Mouse (Mus musculus) heart, adult 18-20 months (tissue): ENCODE data around the gene Pikfyve. TPM values are rescaled to one million over a fixed set of nuclear protein-coding genes. Genes with fewer than 3 reads are reported as not detected.

Source experiments
- DNase-seq, 2 experiments: peaks; one replicate each; pipeline ENCODE4 v3.0.0; 2021 to 2022; ENCODE audit warnings: mixed read lengths in 1 of 2
- long read RNA-seq, 2 experiments: library from polyadenylated mRNA; stranded (forward); transcript quantifications; one replicate each; pipeline ENCODE4 v2.0.0; 2021
- total RNA-seq, 2 experiments: library from RNA; stranded (reverse); gene quantifications; 2 replicates each; pipeline ENCODE4 v1.2.3; 2021

The Pikfyve gene
- 10 to 100 TPM in 1 of 2 experiments, 1 to 10 TPM in 1; 7.8 to 11.5 TPM for total RNA-seq
- long read RNA-seq, experiment 1, partial matches to known transcripts, result 0 of 1 reads
- long read RNA-seq, experiment 1, other reads (novel, unspliced or antisense), result 1 of 1 reads
- long read RNA-seq, experiment 2, partial matches to known transcripts, result 0 of 1 reads
- long read RNA-seq, experiment 2, other reads (novel, unspliced or antisense), result 1 of 1 reads

DNA sequence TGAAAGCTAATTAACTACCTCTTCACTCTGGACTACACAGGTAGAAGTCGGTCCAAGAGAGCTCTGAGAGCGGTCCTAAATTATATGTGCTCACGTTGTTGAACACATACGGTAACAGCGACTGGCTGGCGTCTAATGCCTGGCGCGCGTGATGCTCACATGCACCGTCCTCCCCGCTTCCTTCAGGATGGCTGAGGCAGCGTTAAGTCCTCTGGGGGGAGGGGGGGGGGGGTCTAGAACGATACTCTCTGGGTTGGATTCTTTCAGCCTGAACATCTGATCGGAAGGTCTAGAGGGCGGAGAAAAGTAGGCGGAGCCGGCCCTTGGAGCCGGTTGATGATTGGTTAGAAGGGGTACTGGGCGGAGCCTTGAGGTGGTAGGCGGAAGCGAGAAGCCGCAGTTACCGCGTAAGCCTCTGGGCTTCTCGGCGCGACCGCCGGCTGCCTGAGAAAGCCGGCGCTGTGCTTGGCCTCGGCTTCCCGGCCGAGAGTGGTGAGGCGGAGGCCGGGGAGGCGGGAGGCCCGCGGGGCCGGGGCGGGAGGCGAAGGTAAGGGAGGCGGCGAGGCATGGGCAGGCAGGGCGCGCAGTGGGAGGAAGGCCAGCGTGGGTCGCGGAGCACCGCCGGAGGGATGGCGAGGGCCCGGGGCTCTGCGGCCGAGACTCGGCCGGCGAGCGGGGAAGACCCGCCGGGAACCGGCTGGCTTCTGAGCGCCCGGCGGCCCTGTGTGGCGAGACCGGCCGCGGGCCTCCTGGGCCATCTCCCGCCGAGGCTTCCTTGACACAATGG is at the start of gene Pikfyve, which contains the start of gene Idh1:
Gene Pikfyve, plus strand, starts transcription at position 397 of the 787 bp plus-strand sequence.
Gene Idh1, minus strand, starts transcription at position 214 of the 787 bp plus-strand sequence.
- peak; percentile 97 to 98 for DNase-seq

DNA sequence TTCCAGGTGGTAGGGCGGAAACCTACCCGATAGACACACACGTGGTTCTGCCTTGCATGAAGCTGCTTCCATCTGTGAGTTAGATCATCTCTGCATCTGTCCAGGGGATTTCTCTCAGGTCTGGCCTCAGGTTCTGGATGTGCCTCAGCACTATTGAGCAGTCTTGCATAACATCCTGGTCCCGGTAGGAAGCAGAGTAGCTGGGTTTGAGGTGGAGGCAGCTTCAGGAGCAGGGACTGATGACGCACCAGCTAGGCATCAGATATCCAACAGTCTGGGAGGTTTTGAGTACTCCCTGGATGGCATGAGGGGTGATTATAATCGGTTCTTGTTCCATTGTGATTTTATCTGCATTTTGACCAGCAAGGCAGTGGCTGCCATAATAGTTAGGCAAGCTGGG is 48.9 kb upstream of the Pikfyve start:
- no peak for DNase-seq

DNA sequence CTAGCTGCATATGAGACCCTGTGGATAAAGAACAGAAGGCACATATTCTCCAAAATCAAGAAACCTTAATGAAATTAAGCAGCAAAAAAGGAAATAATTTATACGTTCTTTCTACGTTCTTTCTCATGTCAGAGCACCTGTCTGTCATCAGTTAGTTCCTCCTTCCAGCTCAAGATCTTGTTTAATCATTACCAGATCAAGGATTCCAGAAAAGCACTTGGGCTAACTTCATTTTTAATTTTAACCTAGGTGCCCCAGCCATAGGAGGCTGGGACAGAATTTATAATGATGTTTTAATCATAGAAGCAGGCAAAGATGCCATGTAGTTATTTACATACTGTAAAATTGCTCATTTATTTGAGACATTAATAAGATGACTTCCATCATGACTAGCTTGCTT is 41.7 kb upstream of the Pikfyve start:
- DNase-seq, result no peak

DNA sequence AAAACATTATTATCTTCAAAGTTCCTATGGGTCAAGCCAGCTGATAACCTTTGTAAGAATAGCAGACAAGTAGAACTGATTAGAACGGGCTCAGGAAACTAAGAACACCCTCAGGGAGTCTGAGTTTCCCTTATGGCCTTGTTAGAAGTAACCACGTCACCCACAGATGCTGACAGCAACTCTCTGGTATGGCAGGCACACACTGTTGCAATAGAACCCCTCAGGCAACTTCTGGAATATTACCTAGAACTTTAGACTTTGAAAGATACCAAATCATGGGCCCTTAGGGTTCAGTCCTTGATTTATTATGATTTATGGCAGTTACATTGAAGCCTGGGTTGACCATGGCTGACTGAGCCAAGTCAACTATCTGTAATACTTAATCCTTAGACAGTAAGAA is 39.9 kb upstream of the Pikfyve start:
- DNase-seq, result no peak

DNA sequence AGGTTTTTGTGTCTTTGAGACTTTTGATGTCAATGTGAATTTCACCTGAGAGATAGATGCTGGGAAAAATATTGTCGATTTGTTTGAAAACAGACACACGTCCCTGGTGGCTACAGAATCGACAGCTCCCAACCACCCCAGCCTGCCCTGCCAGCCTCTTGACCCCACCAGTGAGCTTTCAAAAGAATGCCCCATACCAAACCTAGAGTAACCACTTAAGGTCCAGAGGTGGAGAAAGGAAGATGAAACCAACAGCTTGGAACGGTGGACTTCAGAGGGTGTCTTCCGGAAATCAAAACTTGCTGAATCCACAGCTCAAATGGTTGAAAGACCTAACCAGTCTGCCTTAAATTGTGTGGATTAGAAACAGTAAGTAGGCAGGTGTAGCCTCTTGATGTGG is 39.2 kb upstream of the Pikfyve start:
- no peak for DNase-seq

GRCm38 (mm10) chr1:65147971-65148370 is 38.5 kb upstream of the Pikfyve start:
- DNase-seq, result no peak

GRCm38 (mm10) chr1:65154814-65155213 is 31.7 kb upstream of the Pikfyve start:
- no peak for DNase-seq

GRCm38 (mm10) chr1:65156111-65156510 is 30.4 kb upstream of the Pikfyve start:
- no peak for DNase-seq

GRCm38 (mm10) chr1:65162210-65162609 is 24.3 kb upstream of the Pikfyve start:
- DNase-seq, result no peak

DNA sequence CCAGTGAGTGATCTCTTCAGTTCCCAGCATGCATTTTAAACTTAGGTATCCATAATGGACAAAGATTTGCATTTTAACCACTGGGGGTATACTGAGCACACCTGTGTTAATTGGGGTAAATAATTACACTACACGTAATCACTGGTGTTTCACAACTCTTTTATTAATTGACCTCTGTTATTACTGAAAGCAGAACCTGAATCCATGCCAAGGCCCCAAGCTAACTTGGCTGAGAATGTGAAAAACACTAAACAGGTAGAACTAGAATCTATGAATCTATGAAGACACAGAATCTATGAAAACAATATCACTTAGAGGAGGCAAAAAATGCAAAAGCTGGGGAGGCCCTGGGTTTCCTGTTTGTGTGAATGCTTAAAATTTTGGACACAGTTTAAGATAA is 19.0 kb upstream of the Pikfyve start:
- DNase-seq, result no peak

DNA sequence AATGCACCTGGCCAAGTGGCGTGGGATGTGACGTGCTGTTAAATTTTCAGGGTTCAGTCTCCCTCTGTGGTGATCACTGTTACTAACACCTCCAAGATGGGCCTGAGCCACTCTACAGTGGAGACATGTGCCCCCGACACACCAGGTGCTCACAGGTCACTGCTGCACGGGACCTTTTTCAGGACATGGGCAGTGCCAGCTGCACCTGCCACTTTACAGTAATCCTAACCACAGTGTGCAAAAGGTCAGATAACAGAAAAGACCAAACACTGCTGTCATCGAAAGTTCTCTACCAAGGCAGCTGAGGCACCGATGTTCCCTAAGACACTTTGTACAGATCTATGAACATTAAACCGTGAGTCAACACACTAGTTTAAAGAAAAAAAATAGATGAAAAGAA is 16.9 kb upstream of the Pikfyve start:
- DNase-seq, result no peak

- no peak for DNase-seq
Observed at GRCm38 (mm10) chr1:65169947-65170346, 16.5 kb upstream of the Pikfyve start.

DNA sequence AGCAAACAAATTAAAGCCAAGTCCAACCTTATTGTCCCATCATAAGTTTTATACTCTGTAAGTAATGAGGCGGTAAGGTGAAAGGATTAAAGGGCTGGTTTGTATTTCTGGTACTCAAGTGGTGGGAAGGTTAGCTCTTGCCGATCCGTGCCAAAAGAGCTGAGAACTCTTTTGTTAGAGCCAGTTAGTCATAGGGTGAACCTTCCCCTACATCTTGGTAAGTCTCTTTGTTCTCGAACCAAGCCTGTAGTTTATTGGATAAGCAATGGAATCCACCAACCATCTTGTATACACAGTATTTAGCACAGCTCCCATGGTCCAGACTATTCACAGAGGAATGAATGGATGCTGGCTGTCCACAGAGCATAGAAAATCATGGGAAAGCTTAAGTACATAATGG is 14.9 kb upstream of the Pikfyve start:
- DNase-seq, result peak in 1 of 2 experiments; percentile 11

GRCm38 (mm10) chr1:65173716-65174115 is 12.8 kb upstream of the Pikfyve start:
- DNase-seq, result no peak

DNA sequence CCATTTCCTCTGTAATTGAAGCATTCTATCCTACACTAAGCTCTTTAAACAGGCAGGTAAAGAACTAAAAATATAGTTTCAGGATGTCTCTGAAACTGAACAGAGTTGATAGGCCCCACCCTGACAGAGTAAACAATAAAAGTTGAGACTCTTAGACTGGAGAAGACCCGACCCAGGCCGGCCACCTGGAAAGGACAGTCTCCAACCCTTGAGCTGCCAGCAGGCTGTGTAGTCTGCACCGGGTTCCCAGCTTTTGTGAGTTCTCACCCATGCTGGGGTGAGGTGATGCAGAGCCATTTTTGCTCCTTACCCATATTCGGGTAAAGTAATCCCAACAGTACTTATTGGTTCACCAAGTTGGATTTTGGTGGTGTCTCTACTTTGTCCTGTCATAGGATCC is 10.3 kb upstream of the Pikfyve start:
- peak; percentile 12 to 41 for DNase-seq

- peak; percentile 38 to 45 for DNase-seq
Observed at GRCm38 (mm10) chr1:65176912-65177311, 9.6 kb upstream of the Pikfyve start.

GRCm38 (mm10) chr1:65177452-65177851 is 9.0 kb upstream of the Pikfyve start:
- DNase-seq, result peak; percentile 36 to 45

GRCm38 (mm10) chr1:65178126-65178901 is 8.2 kb upstream of the Pikfyve start:
- peak; percentile 97 to 98 for DNase-seq

DNA sequence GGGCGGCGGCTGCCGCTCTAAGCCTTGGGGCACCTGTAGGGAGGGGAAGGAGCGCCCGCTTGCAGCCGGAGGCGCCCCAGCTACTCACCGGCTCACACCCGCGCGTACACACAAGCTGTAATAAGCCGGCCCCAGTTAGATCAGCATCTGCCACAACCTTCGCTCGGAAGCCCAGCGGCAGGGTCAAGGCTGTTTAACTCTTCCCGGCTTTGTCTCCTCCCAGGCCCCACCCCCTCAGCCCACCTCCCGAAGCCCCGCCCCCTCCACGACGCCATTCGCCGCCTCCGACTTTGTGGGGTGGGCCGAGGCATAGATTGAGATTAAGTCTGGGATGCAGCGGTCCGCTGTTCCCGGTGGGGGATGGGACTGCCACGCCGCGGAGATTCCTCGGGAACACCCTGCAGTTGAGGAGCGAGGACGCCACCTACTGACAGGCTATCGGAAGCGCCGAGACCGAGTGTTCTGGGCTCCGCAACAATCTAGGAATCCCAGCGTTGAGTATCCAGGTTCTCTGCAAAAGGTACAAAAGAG is 7.5 kb upstream of the Pikfyve start:
- DNase-seq, result peak; percentile 98 to 99

- DNase-seq, result peak; percentile 77 to 86
Observed at GRCm38 (mm10) chr1:65179634-65180249, 6.7 kb upstream of the Pikfyve start.

DNA sequence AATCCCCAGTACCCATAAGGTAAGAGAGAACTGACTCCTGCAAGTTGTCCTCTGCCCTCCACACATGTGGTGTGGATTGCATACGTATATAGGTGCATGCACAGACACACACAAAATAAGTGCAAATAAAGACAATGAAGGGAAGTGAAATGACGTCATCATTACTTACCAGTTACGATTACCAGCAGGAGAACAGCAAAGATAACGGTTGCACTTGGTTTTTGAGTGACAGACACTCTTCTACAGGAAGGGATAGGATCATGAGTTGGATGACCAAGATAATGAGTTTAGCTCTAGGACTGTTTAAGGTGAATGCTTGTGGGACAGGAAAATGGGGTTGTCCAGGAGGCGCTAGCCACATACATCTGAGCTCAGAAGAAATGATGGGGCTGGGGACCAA is 5.0 kb upstream of the Pikfyve start:
- DNase-seq, result no peak

DNA sequence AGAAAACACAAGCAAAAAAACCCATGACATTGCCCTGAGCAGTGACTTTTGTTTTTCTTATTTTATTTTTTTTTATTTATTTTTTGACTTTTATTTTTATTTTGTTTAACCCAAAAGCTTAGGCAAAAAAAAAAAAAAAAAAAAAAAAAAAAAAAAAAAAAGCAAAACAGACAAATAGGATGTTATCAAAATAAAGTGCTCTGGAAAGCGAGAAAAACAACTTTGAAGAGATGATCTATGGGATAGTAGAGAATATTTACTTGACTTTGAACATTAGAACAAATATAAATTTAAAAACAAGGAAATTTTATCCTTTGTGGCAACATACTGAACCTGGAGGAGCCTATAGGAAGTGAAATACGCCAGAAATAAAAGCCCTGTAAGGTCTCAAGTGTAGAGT is 2.5 kb upstream of the Pikfyve start:
- no peak for DNase-seq
